Mouse (Mus musculus) lung, postnatal 0 days (tissue): ENCODE measurements around the gene Abhd12b.

Experiments used
- CTCF ChIP-seq: IDR thresholded peaks from 2 replicates; pipeline ENCODE4 v1.5.1; 2016; ENCODE audit warnings: antibody characterized with exemption, mild to moderate bottlenecking
- EP300 ChIP-seq: IDR thresholded peaks from 2 replicates; pipeline ENCODE4 v1.6.1; 2016; ENCODE audit warnings: antibody characterized with exemption, mild to moderate bottlenecking, control low read depth

DNA sequence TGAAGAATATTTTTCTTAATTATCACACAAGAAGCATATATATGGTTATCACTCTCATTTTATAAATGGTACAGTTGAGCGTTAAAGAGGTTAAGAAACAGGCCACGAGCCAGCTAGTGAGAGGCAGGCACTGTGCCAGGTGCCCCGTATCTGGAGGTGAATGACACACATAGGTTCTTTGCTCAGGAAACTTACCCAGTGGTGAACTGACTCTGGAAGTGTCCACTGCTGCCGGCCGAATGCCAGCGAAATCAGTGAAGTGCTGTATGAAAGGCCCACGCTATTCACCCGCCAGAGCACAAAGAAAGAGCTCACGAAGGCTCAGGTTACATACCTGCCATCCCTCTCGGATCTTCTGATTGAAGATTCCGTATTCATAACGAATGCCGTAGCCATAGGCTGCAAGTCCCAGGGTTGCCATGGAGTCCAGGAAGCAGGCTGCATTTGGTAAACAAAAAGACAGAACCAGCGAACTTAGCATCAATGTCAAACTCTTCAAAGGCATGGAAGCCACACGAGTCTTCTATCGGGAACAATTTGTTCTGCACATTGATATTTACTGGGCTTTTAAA, 62.4 kb downstream of the Abhd12b start:
- TF ChIP-seq CTCF (no peak), EP300 (no peak)
